17 mouse cellular contexts compared by ENCODE assay signal in the genomic region with DNA sequence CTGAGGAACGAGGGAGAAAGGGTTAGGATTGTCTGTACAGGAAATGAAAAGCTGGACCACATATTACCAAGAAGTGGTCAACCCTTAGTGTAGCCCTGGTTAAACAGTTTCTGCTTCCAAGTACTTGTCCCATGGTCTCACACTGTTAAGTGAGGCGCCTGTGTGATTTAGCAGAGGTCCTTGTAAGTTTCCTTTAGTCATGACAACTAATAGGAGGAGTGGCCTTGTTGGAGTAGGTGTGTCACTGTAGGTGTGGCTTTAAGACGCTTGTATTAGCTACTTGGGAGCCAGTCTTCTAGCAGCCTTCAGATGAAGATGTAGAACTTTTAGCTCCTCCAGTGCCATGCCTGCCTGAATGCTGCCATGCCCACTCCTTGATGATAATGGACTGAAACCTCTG. TPM values are rescaled to one million over a fixed set of nuclear protein-coding genes. Genes with fewer than 3 reads are reported as not detected.
"Had no signal": no experiment of that assay in that cellular context is flagged by ENCODE, and none has a peak within 500 bp of the region (broad histone marks: within the 10 kb centered on the region; RNA-seq: fewer than 3 reads in every experiment).

No protein-coding gene starts in this region.

- H3K27me3 ChIP-seq: kidney, embryonic 15.5 days; limb, embryonic 13.5 days; neural tube, embryonic 12.5 days had no signal

- H3K27ac ChIP-seq: kidney, embryonic 15.5 days; limb, embryonic 13.5 days; liver, embryonic 14.5 days; midbrain, embryonic 10.5 days; neural tube, embryonic 12.5 days; stomach, postnatal 0 days had no signal

- H3K4me1 ChIP-seq: neural tube, embryonic 12.5 days had no signal

- H3K9ac ChIP-seq: kidney, embryonic 15.5 days; limb, embryonic 13.5 days; liver, embryonic 14.5 days; neural tube, embryonic 12.5 days had no signal

- H3K4me3 ChIP-seq: kidney, embryonic 15.5 days; limb, embryonic 13.5 days; midbrain, embryonic 10.5 days; myocyte; neural tube, embryonic 12.5 days had no signal

- DNase-seq: kidney, adult 2 months; kidney, postnatal 14 days; left cerebral cortex, postnatal 4 days; midbrain, embryonic 14.5 days; right cerebral cortex, postnatal 14 days; thymus, adult 2 months; thymus, postnatal 25 days had no signal

- ATAC-seq: intestine, embryonic 16.5 days had no signal

- H3K4me2 ChIP-seq: kidney, embryonic 15.5 days; limb, embryonic 13.5 days; neural tube, embryonic 12.5 days had no signal

- H3K36me3 ChIP-seq: kidney, embryonic 15.5 days; limb, embryonic 13.5 days; midbrain, embryonic 10.5 days; neural tube, embryonic 12.5 days had no signal

- H3K9me3 ChIP-seq: kidney, embryonic 15.5 days; limb, embryonic 13.5 days; midbrain, embryonic 10.5 days; neural tube, embryonic 12.5 days had no signal

RNA-seq across cellular contexts. Expression of a gene that starts 4.5 kb away (rescaled TPM):
- total RNA-seq: liver, adult 2 months; megakaryocyte, adult 5-6 weeks had no signal
- polyA plus RNA-seq: intestine, embryonic 16.5 days; limb, embryonic 13.5 days; liver, adult 2 months; liver, embryonic 14.5 days had no signal
